Mouse (Mus musculus) spleen, adult 12 weeks (tissue): ENCODE results near the gene Ehf.

Experiments
- DNase-seq: peaks from one replicate; pipeline ENCODE4 v3.0.0; 2022; ENCODE audit warnings: low spot score

The Ehf gene

DNA sequence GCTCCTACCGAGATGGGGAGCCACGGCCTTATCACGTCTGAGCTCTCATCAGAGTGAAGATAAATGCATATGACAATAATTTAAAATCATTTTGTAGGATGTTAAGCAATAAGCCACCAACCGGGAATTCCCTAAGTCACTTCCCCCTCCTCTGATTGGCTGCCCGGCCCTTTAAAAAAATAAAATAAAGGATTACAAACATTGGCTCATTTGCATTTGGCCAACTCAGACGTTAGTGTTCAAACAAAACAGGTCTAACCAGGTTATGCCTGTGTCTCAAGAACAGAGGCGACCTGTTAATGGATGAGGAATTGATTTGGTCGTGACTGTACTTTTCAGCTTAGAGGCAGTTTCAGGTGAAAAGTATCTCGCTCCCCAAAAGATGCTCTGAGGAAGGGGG, at the start of gene Ehf:
Ehf (minus strand) TSS at position 147 of the 400 bp plus-strand sequence.
- DNase-seq, result no peak

DNA sequence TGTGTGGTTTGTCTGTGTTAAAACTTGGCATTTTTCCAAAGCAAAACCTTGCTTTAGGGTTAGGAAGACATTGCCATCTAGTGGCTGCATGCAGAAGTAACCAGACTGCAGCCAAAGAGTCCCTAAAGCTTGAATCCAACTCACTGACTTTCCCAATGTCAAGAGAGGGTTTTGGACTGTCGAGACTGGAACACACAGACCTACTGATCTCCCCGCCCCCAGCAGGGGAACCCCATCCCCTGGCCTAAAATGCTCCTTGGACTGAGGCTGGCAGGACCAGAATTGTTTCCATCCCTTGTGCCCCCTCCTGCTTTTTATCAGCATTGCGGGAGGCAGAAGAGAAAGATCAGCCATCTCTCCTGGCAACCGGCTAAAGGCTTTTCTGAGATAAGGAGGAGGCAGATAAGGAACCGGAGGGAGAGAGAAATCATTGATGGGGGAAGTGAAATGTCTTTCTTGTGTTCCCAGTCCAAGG, 44.4 kb upstream of the Ehf start:
- peak; percentile 1 for DNase-seq

DNA sequence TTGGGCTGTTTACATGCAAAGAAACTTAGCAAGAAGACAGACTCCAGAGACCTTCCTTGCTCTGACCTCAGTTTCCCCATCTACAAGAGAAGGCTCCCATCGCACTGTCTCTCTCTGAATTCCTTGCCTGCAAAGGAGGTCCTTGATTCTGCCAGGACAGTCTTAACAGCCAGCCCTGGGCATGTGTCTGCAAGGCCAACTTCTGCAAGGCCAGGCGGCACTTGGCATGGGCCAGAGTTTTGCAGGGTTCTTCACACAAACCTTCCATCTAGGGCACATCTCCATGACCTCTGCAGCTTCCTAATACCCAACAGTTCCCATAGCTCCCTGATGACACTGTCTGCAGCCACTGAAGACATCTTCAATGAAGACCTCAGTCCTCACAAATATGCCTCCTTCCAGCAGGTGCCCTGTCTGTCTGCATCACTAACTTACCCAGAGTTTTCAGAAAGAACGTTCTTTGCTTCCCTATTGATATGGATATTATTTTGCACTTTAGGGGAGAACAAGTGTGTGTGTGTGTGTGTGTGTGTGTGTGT, 43.7 kb upstream of the Ehf start:
- DNase-seq, result no peak

DNA sequence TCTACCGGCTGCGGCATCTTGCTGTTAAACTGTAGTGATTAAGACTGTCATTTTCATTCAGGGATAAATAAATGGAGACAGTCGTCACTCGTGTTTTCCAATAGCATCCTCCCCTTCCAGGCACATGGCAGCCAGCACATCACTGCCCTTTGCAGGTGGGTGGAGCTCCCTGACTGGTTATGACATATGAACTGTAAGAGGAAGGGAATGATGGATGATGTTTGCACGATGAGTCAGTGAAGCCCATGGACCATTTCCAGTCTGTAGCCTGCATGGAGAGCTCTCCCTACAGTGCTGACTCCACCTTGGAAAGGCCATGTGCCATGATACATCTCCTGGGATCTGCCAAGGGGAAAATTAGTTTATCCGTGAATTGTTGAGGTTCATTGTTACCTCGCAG, 40.5 kb upstream of the Ehf start:
- no peak for DNase-seq

DNA sequence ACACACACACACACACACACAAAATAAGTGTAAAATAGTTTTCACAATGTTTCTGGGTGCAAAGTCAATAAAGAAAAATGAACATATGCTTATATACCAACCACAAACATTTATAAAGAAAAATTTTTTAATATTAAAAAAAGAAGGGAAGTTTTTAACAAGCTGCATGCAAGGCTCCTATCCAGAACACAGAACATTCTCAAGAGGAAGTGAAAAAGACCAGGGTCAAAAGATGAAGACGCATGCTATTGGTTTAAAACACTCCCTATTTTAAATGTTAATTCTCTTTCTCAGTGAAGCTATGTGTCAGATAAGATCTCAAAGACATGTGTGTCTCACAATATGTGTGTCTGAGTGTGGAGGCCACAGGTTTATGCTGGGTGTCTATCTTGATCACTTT, 39.0 kb upstream of the Ehf start:
- DNase-seq, result no peak

DNA sequence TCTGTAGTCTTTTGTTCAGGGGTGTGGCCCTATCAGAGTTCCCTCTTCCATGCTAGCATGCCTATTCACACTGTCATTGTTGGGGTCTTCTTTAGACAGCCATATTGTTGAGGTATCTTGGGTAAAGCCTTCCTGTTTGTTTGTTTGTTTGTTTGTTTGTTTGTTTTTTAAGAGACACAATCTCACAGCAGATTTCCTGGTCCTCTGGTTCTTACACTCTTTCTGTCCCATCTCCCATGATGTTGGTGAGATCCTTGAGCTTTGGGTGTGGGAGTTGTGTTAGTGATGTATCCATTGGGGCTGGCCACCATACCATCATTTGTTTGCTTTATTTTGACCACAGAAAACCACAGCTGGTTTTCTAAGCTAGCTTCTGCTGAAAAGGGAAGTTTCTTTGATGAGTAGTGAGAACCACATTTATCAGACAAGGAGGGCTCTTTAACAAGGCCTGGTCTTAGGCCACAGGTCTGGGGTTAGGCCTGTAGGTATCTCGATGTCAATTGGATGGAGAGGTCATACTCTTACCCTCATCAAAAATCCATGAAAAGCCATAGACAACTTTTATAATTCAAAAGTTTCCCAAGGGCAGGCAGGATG, 38.4 kb upstream of the Ehf start:
- DNase-seq, result no peak

DNA sequence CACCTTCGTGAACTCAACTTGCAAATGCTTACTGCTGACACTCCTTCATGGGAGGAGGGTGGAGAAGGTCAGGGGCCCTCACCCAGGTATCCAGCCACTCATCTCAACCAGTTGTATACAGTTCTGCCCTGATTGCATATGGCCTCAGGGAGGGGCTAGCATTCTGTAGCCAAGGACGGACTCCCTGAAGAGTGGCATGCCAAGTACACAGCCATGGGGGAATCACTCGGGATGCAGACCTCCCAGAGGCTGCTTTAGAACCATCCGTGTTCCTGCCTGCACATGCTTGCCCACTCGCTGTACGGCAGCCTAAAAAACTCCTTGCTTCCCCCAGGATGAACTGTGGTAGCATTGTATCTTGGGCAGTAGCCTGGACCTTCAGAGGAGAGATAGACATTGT, 35.6 kb upstream of the Ehf start:
- DNase-seq, result no peak

DNA sequence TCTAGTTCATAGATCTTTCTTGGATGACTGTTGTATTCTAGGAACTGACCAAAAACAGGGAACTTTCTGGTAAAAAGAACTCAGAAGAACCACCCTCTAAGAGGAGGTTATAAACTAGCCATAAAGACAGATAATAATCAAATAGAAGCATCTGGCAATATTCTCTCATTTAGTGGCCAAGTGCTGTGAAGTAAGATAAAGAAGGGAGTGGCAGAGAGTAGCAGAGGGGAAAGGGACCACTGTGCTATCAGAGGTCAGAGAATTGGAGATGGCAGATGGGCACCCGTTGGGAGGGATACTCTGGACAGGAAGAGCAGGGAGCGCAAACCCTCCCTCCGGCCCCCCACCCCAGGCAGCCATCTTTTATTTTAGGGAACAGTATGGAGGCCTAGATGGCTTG, 34.3 kb upstream of the Ehf start:
- no peak for DNase-seq

DNA sequence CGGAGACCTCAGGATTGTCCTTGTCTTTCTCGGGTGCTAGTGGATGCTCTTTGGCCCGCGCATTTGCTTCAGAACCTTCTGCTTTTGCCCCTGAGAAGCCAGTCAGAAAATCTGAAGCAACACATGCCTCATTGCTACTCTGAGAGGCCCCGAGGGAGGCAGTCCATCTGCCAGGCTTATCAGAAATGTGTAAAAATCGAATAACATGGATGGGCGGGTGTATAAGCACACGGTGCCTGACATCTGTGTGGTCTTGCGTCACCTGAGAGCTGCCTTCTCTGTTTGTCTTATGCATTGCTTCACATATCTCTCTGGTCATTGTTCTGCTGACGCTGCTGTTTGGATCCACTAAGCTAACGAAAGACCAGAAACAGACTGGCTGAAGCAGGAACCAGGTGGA, 33.5 kb upstream of the Ehf start:
- no peak for DNase-seq

DNA sequence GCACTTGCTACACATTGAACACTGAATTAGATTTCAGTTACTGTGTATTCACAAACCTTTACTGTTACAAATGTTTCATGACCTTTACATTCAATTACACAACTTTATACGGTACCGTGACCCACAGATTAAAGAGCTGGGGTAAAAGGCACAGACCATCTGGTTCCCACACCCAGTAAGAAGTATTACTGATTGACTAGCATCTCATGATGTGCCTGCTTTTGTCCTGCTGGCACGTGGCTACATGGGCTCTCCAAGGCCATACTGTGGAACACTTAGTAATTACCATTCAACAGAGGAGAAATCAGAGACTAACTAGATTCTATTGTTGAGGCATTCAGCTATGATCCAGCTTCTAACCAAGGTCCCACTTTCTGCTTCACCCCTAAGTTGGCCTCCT, 32.9 kb upstream of the Ehf start:
- no peak for DNase-seq

DNA sequence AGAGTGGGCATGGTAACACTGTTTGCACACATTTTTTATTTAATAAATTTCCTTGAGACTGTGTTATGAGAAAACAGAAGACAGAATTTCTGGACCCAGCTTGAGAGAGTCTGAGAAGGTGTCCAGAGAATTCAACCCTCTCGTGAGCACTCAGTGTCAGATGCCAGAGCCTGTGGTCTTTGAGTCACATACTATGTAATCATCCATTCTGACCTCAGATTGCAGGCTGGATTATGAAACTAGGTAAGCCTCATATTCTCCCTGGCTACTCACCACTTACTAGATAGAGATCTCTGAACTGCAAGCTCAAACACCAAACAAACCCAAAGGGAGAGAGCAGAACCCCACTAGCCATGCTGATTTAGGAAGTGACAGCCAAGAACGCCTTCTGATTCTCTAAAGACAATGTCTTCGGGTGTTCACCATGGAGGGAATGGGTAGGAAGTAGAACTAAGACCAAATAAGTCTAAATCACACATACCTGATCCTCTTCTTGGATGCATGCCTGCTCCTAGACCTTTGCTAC, 28.7 kb upstream of the Ehf start:
- DNase-seq, result no peak

DNA sequence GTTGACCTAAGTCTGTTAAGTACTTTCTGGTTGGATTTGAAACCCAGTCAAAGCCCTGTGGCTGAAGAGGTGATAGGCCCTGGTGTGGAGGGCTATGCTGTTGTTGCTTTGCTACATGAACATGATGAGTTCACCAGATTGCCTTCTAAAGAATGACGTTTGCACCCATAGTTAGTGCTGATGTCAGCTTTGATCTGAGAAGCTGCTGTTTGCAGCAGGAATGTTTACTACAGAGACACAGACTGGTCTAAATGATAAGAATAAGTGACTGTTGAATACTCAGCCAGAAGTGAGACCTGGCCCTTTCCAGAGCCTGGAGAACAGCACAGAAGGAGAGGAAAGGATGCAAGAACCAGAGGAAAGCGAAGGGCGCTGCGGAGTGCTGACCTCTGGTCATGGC, 25.7 kb upstream of the Ehf start:
- DNase-seq, result no peak

DNA sequence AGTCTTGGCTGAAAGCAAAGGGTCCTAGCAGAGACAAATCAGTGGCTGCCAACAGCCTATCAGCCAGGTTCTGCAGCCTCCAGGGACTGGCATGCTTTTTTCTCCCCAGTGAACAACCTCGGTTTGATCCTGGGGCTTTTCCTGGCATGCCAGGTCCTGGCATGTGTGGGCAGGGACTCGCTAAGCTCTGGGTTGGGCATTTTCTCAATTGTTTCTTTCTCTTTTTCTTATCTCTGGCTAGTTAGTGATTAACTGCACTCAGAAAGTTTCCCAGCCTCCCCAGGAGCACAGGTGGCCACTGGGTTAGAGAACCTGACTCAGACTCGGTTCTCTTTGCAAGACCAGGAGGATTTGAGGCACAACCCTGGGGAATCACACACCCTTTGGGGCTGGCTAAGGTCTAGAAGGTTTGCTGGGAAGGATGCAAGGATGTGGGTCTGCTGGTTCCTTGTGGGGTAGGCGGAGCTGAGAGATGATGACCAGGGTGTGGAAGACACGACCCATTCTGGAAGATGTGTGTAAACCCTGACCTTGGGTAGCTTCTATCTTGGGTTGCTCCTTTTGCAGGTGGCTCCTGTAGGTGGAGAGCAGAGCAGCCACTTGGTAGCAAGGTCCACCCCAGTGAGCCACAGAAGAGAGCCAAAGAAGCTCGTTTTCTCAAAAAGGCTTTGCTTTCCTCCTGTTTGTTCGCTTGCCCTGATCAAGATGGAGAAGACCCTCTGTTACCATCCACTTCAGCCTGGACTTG, 22.4 kb upstream of the Ehf start:
- DNase-seq, result no peak

DNA sequence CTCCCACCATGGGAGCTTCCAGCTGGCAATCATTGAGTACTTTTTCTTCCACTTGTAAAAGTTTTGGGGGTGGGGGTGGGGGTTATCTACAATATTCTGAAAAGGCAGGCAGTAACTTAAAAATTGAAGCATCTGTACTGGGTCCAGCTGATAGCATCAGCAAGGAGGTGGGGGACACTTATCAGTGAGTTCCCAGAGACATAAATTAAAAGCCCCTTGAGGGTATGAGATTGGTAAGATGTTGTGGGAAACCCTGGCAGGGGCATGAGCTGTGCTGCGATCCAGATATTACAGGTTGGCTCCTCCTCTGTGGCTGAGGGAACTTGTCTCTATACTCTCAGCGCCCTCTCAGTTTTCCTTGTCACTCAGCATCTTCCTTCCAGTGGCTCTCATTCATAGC, 21.2 kb upstream of the Ehf start:
- no peak for DNase-seq

DNA sequence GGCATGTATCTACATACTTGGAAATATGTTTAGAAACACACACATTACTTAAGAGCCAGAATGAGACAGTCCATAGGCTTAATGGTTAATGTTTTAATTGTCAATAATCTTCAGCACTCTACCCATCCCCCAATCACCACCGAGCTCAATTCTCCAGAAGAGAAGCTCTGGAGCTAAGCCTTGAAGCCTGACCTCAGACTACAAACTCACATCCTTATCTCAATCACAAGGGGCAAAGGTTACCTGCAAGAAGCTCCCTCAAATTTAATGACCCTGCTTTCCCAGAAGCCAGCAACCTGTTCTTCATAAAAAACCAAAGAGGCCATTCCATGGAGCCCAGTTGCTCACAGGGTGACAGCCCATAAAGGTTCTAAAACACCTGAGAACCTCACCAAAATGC, 19.1 kb upstream of the Ehf start:
- no peak for DNase-seq

DNA sequence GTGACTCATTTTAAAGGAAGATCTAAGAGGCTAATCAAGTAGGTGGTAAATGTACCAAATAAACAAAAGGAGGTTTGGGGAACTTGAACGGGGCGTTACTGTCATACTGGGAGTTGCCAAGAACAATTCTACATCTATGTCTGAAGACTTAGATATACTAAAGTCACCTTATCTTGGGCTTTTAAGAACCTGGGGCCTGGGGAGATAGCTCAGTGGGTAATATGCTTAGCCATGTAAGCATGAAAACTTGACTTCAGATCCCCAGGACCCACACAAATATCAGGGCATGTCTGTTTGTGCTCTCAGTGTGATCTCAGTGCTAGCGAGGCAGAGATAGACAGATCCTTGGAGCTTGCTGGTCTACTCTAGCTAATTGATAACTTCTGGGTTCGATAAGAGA, 18.6 kb upstream of the Ehf start:
- no peak for DNase-seq

DNA sequence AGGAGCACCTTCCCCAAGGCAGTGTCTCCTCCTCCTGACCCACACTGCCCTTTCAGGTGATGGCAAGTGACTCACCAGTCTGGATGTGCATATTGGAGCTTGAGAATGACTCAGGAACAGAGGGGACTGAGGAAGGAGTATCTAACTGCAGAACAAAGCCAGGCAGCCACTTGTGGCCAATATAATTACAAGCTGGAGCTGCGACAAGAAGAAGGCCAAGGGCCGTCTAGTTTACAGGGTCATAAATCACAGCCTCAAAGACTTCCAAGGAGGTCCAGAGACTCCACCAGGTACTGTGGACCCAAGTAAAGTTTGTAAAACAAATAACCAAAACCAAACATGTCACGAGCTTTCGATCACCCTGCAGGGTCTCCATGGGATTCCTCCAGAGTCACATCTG, 10.9 kb upstream of the Ehf start:
- no peak for DNase-seq

DNA sequence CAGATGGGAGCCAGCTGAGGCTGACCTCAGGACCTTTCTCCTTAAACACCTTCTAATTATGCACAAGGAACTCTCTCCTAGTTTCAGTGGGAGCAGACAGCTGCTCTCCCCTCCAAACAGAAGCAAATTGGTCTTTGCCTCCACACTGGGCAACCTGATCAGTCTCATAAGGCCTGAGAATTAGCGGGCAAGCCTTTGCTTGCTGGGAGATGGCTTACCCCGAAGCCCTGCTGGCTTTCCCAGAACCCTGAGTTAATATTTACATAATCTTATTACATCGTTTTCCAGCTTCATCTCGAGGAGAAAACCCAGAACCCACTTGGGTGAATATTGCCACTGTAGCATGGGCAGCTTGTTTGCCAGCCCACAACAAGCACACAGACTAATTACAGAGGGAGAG, 9.6 kb upstream of the Ehf start:
- no peak for DNase-seq

DNA sequence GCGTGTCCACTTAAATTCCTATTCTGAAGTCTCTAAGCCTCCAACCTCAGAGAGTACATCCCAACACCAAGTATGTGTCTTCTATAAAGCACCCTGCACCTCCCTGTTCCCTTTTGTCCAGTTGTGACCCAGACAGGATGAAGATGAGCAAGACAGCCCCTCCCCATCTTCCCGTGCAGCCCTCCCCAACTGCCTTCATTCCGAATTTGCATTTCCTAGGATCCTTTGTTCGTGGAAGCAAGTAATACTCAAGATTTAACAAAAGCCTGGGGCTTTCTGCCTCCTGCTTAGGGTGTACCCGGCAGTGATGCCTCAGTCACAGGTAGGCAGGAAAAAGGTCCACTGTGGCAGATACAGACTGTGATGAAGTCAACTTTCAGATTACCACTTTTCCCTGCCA, 7.6 kb upstream of the Ehf start:
- no peak for DNase-seq

DNA sequence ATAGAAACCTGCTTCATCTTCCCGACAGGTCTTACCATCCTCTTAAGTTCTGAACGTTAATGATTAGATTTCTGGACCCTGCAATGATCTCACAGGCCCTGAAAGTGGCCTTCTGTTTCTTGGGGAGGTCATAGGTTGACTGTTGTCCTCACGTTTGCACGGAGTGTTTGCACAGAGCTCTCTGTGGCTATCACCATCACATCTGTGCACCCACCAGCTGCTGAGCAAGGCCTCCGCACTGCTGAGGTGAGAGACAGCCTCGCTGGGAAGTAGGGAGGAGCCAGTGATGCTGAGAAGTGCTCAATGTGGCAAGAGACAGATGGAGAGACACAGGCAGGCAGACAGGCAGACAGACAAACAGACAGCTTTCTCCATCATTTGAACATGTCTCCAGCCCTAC, 3.6 kb upstream of the Ehf start:
- no peak for DNase-seq

DNA sequence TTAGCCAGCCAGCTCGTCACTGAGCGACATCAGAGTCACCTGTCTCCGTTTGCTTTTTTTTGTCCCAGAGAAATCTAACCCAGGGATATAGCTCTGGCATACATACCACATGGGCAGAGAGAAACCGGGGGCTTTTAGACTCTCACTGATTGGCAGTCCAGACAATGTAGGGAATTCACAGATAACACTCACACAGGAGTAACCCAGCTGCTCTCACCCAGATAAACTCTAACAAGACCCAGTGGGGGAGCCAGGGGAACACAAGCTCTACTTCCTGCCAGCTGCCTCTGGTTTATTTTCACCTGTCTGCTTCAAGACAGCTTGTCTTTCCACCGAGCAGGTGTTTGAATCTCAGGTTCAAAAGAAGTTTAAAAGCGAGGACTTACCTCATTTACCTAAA, 409 bp downstream of the Ehf start:
- DNase-seq, result no peak

DNA sequence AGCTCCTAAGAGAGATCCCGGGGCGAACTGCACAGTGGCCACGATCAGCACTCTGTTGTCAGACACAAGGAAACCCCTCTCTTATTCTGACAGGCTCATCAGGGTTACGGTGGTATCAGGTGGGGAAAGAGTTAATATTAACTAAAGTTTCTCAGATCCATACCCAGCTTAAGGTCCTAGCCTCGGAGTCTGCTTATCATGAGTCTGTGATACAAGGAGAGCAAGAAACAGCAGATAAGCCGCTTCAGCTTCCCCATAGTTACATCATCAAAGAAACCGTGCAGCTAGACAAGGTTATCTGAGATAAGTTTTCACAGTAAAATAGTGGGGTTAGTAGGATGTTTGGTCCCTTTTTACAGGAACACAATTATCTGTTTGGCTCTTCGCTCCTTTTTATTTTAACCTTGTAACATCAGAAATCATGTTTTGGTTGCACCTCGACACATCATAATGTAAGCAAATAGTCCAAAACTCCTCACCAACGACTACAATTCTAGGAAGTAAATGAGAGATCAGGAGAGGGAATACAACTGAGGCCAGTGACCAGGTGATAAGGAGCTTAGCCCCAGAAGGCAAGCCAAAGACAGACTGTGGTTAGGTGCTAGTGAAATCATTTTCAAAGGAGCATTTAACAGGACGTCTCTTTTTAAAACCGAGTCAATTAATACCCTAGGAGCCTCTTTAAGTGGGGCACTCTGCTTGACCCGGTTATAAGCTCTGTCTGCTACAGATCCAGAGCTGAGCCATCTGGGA, 4.2 kb downstream of the Ehf start:
- DNase-seq, result no peak

DNA sequence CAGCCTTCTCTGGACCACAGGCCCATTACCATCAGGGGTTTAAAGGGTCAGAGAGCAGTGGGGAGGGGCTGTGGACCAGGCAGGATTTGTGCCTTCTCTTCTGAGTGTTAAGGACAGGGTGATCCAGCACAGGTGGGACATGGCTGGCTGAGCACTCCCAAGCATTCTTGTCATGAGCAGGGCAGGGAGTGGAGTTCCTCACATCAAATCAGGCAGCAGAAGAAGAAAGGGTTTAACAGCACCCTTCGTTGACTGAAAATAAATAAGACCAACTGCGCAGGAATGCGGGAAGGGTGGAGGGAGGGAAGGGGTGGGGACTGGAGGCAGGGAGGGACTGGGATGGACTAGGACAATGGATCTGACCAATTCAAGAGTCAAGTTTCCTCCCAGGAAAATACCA, 8.6 kb downstream of the Ehf start:
- DNase-seq, result no peak
